Mouse (Mus musculus): ENCODE results near the gene Vti1a.

The Vti1a gene

DNA sequence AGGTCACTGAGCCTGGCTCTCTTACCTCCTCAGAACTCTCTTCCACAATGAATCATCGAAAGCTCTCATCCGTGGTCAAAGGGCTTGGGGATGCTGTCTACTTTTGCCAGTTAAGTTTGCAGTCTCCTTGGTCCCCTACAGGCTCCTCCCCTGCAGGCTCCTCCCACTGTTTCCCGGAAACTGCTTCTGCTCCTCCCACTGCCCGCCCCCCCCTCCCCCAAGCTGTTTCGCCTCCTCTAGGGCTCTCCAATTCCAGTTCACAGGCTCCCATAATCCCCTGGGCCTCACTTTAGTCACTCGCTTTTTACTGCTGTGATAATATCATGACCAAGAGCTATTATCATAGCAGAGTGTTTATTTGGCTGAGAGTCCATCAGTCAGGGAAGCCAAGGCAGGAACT is 324.2 kb downstream of the Vti1a start:
- no peak for DNase-seq

GRCm38 (mm10) chr19:55641891-55642290 is 325.8 kb downstream of the Vti1a start:
- no peak for DNase-seq

DNA sequence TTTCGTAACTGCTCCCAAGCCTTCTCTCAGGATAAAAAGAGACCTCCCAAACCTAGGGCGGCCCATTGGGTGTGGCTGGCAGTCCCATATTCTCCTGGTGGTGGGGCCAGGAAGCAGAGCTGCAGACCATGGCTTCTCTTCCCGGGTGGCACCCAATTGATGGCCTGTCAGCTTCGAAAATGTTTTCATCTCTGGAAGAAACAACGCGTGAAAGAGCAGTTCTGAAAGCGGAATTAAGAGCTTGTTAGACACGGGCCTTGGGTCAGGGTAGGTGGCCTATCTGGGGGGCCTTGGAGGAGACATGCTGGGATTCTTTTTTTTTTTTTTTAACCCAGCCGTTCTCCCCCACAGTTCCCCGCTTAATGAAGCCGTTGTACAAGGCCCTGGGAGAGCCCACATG is 326.3 kb downstream of the Vti1a start:
- no peak for DNase-seq

DNA sequence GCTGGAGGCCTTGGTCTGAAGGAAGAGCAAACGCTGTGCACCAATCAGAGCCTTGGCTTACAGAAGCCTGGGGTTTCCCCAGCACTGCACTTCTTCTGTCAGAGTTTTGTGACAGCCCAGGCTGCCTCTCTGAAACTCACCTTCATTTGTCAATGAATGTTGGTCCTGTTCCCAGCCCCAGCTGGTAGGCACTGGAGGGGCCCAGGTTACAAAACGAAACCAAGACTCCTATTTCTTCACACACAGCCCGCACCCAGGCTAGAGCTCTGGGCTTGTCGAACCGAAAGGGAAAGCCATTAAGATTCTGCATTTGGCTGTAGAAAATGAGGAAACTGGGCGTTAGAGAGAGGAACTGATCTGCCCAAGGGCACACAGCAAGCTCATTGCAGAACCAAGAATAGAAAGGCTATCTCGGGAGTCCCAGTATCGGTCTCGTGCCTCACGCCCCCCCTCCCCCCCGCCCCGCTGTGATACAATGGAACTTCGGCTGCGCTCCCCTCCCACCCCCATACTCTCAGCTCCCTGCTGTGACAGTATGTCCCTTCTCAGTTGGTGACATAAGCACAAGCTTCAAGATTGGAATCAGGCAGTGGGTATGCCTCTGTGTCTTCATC is 327.3 kb downstream of the Vti1a start:
- DNase-seq = peak; percentile 60 to 65

GRCm38 (mm10) chr19:55643931-55644330 is 327.8 kb downstream of the Vti1a start:
- DNase-seq = no peak

GRCm38 (mm10) chr19:55649363-55649762 is 333.3 kb downstream of the Vti1a start:
- no peak for DNase-seq

DNA sequence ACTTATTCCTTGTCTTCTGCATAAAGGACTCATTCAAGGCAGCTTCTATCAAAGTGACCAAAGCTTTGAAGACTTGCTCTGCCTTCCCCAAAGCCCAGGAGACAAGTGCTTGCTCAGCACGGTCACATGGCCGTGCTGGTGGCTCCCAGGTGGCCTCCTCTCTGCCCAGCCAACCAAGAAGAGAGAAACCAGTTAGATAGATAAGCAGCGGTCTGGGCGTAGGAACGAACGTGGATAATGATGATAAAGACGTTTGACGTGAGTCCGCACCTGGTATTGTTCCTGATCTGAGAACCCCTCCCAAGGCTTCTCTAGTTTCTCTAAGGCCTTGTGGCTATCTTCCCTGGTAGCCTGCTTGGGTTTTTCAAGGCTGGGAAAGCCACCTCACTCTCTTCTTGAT is 334.9 kb downstream of the Vti1a start:
- no peak for DNase-seq

DNA sequence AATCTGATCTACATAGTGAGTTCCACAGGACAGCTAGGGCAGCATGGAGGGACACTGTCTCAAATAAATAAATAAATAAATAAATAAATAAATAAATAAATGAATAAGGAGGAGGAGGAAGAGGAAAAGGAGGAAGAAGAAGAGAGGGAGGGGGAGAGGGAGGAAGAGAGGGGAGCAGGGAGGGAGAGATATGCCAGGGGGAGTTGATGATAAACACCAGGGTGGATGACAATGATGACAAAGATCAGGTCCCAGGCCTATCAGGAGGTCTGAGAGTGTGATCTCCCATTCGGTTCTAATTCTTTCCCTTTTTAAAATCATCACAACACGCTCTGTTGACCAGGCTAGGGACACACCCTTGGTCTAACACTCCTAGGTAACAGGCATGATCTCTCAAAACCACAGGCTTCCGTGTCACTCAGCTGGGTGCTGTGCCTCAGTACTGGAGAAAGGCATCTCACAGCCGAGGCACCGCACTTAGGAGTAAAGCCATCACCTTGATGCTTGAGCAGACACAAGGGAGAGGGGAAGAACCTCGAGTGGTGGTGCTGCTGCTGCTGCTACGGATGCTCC is 336.7 kb downstream of the Vti1a start:
- no peak for DNase-seq

DNA sequence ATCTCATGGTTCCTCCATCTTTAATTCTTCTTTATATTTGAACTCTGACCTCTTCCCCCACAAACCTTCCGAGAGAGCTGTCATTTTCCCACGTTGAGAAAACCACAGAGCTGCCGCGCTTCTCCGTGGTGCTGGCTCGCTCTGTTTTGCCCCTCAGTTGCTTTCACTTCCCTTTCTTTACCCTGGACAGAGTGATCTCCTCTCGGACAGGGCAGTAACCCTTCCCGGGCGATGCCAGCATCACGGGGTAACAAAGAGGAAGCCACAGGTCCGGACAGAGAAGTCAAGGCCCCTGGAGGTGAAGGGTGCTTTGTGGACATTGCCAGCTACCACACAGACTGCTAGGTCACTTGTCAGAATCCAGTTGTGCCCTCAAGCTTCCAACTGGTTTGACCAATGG is 344.1 kb downstream of the Vti1a start:
- no peak for DNase-seq

- DNase-seq = no peak
These were observed 346.6 kb downstream of the Vti1a start for GRCm38 (mm10) chr19:55662521-55663223.

GRCm38 (mm10) chr19:55667787-55668186 is 351.7 kb downstream of the Vti1a start:
- DNase-seq = no peak

- no peak for DNase-seq
These were observed 352.8 kb downstream of the Vti1a start for GRCm38 (mm10) chr19:55668896-55669295.
